Mouse (Mus musculus): ENCODE data around the gene Rnf130.

DNA sequence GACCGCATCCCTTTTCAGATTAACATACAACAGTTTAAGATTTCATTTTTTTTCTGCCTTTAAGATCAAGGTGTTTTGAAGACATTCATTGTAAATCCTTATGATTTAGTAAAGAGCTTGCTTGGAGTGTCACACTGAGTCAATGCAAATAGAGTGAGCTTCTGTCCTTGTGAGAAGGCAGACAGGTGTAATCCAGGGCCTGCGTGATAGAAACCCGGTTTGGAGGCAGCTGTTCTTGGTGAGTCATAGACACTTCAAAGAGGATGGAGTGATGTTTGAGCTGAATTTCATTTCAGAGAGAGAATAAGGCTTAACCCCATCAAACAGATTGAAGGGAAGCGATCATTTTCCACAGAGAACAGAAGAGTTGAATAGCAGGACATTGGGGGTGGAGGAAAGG lies 51.6 kb downstream of the Rnf130 start:
- TF ChIP-seq CTCF (IDR thresholded peaks at IDR 0.05; ENCODE audit: borderline replicate concordance, extremely low read depth, insufficient read depth, insufficient read length) (no peak), POLR2A (IDR thresholded peaks at IDR 0.05; ENCODE audit: borderline replicate concordance, extremely low read depth, insufficient read depth, insufficient read length, poor library complexity, severe bottlenecking) (no peak)
